In genomic region chr11:117655292-117656076, GRCm38 (mm10) we compare ENCODE assay signal across 8 mouse cellular contexts. TPM values are rescaled to one million over a fixed set of nuclear protein-coding genes. Genes with fewer than 3 reads are reported as not detected.
DNase-seq lines count a peak whose midpoint lies in the region; ATAC-seq and TF ChIP-seq lines count a peak whose summit lies in the region.

No protein-coding gene starts in this region.

- peak overlapping the region; percentile 65 for H3K4me3 ChIP-seq in C2C12 (ENCODE audit: insufficient read depth, poor library complexity, severe bottlenecking)
- peak overlapping the region; percentile 87 for H3K4me3 ChIP-seq in heart, embryonic 11.5 days (ENCODE audit: low read depth, low read length)
- peak overlapping the region; percentile 93 for H3K4me3 ChIP-seq in kidney, postnatal 0 days (replicated peaks; ENCODE audit: low read depth, low read length)
- peak overlapping the region; percentile 83 for H3K4me3 ChIP-seq in liver, embryonic 12.5 days
- peak overlapping the region; percentile 97 for H3K4me3 ChIP-seq in neural tube, embryonic 11.5 days (ENCODE audit: low read depth, low read length)
- peak overlapping the region; percentile 93 for H3K4me3 ChIP-seq in testis, adult 2 months (ENCODE audit: control insufficient read depth, low read depth, low read length)

- H3K9ac ChIP-seq in heart, embryonic 11.5 days (ENCODE audit: low read depth, low read length), result peak overlapping the region; percentile 90
- peak overlapping the region; percentile 98 for H3K9ac ChIP-seq in kidney, postnatal 0 days (ENCODE audit: low read depth, low read length)
- H3K9ac ChIP-seq in liver, embryonic 12.5 days, result peak overlapping the region; percentile 88
- H3K9ac ChIP-seq in neural tube, embryonic 11.5 days (ENCODE audit: low read length), result peak overlapping the region; percentile 98

- no peaks in the 10 kb centered on the region for H3K9me3 ChIP-seq in heart, embryonic 11.5 days (replicated peaks; ENCODE audit: control insufficient read depth, low read length)
- H3K9me3 ChIP-seq in kidney, postnatal 0 days (replicated peaks; ENCODE audit: low read length), result no peaks in the 10 kb centered on the region
- no peaks in the 10 kb centered on the region for H3K9me3 ChIP-seq in liver, embryonic 12.5 days (replicated peaks)
- H3K9me3 ChIP-seq in neural tube, embryonic 11.5 days (ENCODE audit: control insufficient read depth, low read length), result no peaks in the 10 kb centered on the region

- DNase-seq in brain, adult 2 months (ENCODE audit: low read depth, low spot score), result peak; percentile 85
- peak; percentile 51 for DNase-seq in kidney, postnatal 0 days (ENCODE audit: low spot score)
- peak; percentile 67 for DNase-seq in neural tube, embryonic 11.5 days (ENCODE audit: low spot score)

- peak; percentile 68 for TF ChIP-seq POLR2A in testis, adult 2 months (IDR thresholded peaks at IDR 0.05; ENCODE audit: control insufficient read depth, low read depth, low read length)

- H3K27ac ChIP-seq in heart, embryonic 11.5 days (ENCODE audit: low read depth, low read length), result peak overlapping the region; percentile 92
- peak overlapping the region; percentile 95 for H3K27ac ChIP-seq in kidney, postnatal 0 days
- H3K27ac ChIP-seq in liver, embryonic 12.5 days, result peak overlapping the region; percentile 83
- peak overlapping the region; percentile 95 for H3K27ac ChIP-seq in neural tube, embryonic 11.5 days (ENCODE audit: low read depth, low read length)
- H3K27ac ChIP-seq in testis, adult 2 months (ENCODE audit: control insufficient read depth, insufficient read depth, low read depth, low read length), result peak overlapping the region; percentile 93

- WGBS in heart, embryonic 11.5 days (ENCODE audit: insufficient replicate concordance), result under 1% methylated on average over 68 of the region's 80 CpGs
- under 1% methylated on average over 63 of the region's 80 CpGs for WGBS in kidney, postnatal 0 days
- 2% methylated on average over 80 of the region's 80 CpGs for WGBS in liver, embryonic 12.5 days (ENCODE audit: insufficient replicate concordance)
- under 1% methylated on average over 75 of the region's 80 CpGs for WGBS in neural tube, embryonic 11.5 days

- no peak for TF ChIP-seq CTCF in C2C12 (IDR thresholded peaks at IDR 0.05; ENCODE audit: control insufficient read depth, insufficient read depth, insufficient read length)
- no peak for TF ChIP-seq CTCF in kidney, postnatal 0 days (IDR thresholded peaks at IDR 0.05; ENCODE audit: low read depth)
- TF ChIP-seq CTCF in testis, adult 2 months (IDR thresholded peaks at IDR 0.05; ENCODE audit: control insufficient read depth, insufficient read depth, insufficient replicate concordance, low read depth, low read length), result no peak

- H3K36me3 ChIP-seq in C2C12 (ENCODE audit: control insufficient read depth, insufficient read depth), result no peaks in the 10 kb centered on the region
- H3K36me3 ChIP-seq in heart, embryonic 11.5 days (ENCODE audit: control insufficient read depth, insufficient read depth, low read length), result no peaks in the 10 kb centered on the region
- no peaks in the 10 kb centered on the region for H3K36me3 ChIP-seq in kidney, postnatal 0 days (ENCODE audit: insufficient read depth, low read length)
- H3K36me3 ChIP-seq in liver, embryonic 12.5 days, result no peaks in the 10 kb centered on the region
- no peaks in the 10 kb centered on the region for H3K36me3 ChIP-seq in neural tube, embryonic 11.5 days (ENCODE audit: control insufficient read depth, insufficient read depth, low read length)
- H3K36me3 ChIP-seq in testis, adult 2 months (ENCODE audit: control insufficient read depth, insufficient read depth, low read length), result no peaks in the 10 kb centered on the region; the same call in 1 of the 2 replicates

- H3K79me3 ChIP-seq in C2C12 (ENCODE audit: low read depth), result peaks cover 44% of the 10 kb centered on the region

- H3K79me2 ChIP-seq in C2C12 (ENCODE audit: control insufficient read depth, insufficient read depth), result peaks cover 55% of the 10 kb centered on the region

- peak; percentile 51; the same call in 1 of the 2 replicates for ATAC-seq in erythroblast, adult 5-6 weeks (replicated peaks; ENCODE audit: low FRiP score, poor library complexity, severe bottlenecking)
- ATAC-seq in heart, embryonic 11.5 days (replicated peaks; ENCODE audit: insufficient number of reproducible peaks, low FRiP score, low TSS enrichment), result peak; percentile 9; the same call in 1 of the 2 replicates
- ATAC-seq in kidney, postnatal 0 days (replicated peaks; ENCODE audit: low FRiP score, low read depth), result peak; percentile 30
- ATAC-seq in liver, embryonic 12.5 days, result peak; percentile 21; the same call in 1 of the 2 replicates
- peak; percentile 18; the same call in 1 of the 2 replicates for ATAC-seq in neural tube, embryonic 11.5 days (ENCODE audit: insufficient read depth, low FRiP score, low TSS enrichment)

- H3K4me2 ChIP-seq in heart, embryonic 11.5 days, result peak overlapping the region; percentile 90
- peak overlapping the region; percentile 79 for H3K4me2 ChIP-seq in kidney, postnatal 0 days (ENCODE audit: low read length)
- peak overlapping the region; percentile 99 for H3K4me2 ChIP-seq in liver, embryonic 12.5 days
- peak overlapping the region; percentile 66 for H3K4me2 ChIP-seq in neural tube, embryonic 11.5 days (ENCODE audit: low read depth)

- H3K27me3 ChIP-seq in C2C12 (ENCODE audit: control insufficient read depth, insufficient read depth, insufficient read length), result no peaks in the 10 kb centered on the region
- 0 out of 2 replicates have a peak, but pooled peaks cover 10% of the 10 kb centered on the region for H3K27me3 ChIP-seq in heart, embryonic 11.5 days (ENCODE audit: control insufficient read depth, insufficient read depth, low read length)
- no peaks in the 10 kb centered on the region for H3K27me3 ChIP-seq in kidney, postnatal 0 days (ENCODE audit: insufficient read depth, low read length)
- H3K27me3 ChIP-seq in liver, embryonic 12.5 days (replicated peaks), result peaks cover 37% of the 10 kb centered on the region
- H3K27me3 ChIP-seq in neural tube, embryonic 11.5 days (ENCODE audit: control insufficient read depth, insufficient read depth, low read length), result no peaks in the 10 kb centered on the region; the same call in 1 of the 2 replicates
- H3K27me3 ChIP-seq in testis, adult 2 months (ENCODE audit: control insufficient read depth, insufficient read depth, low read length), result no peaks in the 10 kb centered on the region

- H3ac ChIP-seq in C2C12 (ENCODE audit: control insufficient read depth, insufficient read length, low read depth), result peak overlapping the region; percentile 99

- peaks cover 18% of the 10 kb centered on the region for H3K4me1 ChIP-seq in heart, embryonic 11.5 days (ENCODE audit: control insufficient read depth, insufficient read depth, low read length)
- H3K4me1 ChIP-seq in kidney, postnatal 0 days (replicated peaks; ENCODE audit: insufficient read depth, low read length), result peaks cover 14% of the 10 kb centered on the region
- peaks cover 51% of the 10 kb centered on the region for H3K4me1 ChIP-seq in liver, embryonic 12.5 days
- peaks cover 19% of the 10 kb centered on the region for H3K4me1 ChIP-seq in neural tube, embryonic 11.5 days (ENCODE audit: control insufficient read depth, insufficient read depth, low read length)
- peaks cover 12% of the 10 kb centered on the region for H3K4me1 ChIP-seq in testis, adult 2 months (ENCODE audit: control insufficient read depth, insufficient read depth, low read length)

TF ChIP-seq in C2C12, 6 proteins besides CTCF, POLR2A, EP300 and RAD21:
- TF ChIP-seq CEBPB (IDR thresholded peaks at IDR 0.05; ENCODE audit: low read depth), result no peak

RNA-seq across cellular contexts. Expression of gene Tnrc6c, which starts 1.4 kb away (rescaled TPM):
- 6.3 TPM for polyA plus RNA-seq in C2C12 (2012; fragmentation: generic; extraction: Trizol)
- total RNA-seq in erythroblast, adult 5-6 weeks (2015; ENCODE audit: low replicate concordance), result 5.6 and 6.9 TPM in 2 replicates
- 6.3 and 9.5 TPM in 2 replicates for total RNA-seq in erythroblast, adult 5-6 weeks (2017; ENCODE audit: low replicate concordance)
- 7.0 and 8.1 TPM in 2 replicates for polyA plus RNA-seq in heart, embryonic 11.5 days (2014; fragmentation: Nextera tagmentation; extraction: Ambion mirVana)
- 8.7 and 8.8 TPM in 2 replicates for polyA plus RNA-seq in kidney, postnatal 0 days (2015; fragmentation: Nextera tagmentation; extraction: Ambion mirVana)
- 4.7 and 4.8 TPM in 2 replicates for polyA plus RNA-seq in liver, embryonic 12.5 days (2016; fragmentation: Nextera tagmentation; extraction: Ambion mirVana)
- polyA plus RNA-seq in neural tube, embryonic 11.5 days (2014; fragmentation: Nextera tagmentation; extraction: Ambion mirVana), result 17.1 and 18.2 TPM in 2 replicates
- polyA plus RNA-seq in testis, adult 2 months (2012; rRNA removed), result 25.4 and 28.0 TPM in 2 replicates

Comparison
In these comparisons a context has a peak if more than half of its experiments do, and no peak if none do; other contexts are left out.
1. Peak in every context shown above with its lines: DNase-seq, ATAC-seq, H3K4me3 ChIP-seq and H3K27ac ChIP-seq.